Mouse (Mus musculus) left cerebral cortex, postnatal 4 days (tissue): ENCODE data around the gene Mapk8ip1. TPM values are rescaled to one million over a fixed set of nuclear protein-coding genes. Genes with fewer than 3 reads are reported as not detected.
"Not testable (repeated sequence)": the region's sequence is repeated elsewhere in the genome, so short reads cannot be mapped to it uniquely, and the experiment has no call there.

Experiments
- DNase-seq: peaks from one replicate; pipeline ENCODE4 v3.0.0-alpha.2; 2022
- intact Hi-C: fragments of 180-260 bp; cut with DNase I; formaldehyde crosslinking; loops from one replicate; pipeline ENCODE4 v1.15.1; 2025
- total RNA-seq, 2 experiments: library from RNA; stranded (reverse); gene quantifications; 2 replicates each; pipeline ENCODE4 v1.2.3; 2021

Gene Mapk8ip1
- total RNA-seq, 2 experiments from 2014 or later, result 306 to 339 TPM

DNA sequence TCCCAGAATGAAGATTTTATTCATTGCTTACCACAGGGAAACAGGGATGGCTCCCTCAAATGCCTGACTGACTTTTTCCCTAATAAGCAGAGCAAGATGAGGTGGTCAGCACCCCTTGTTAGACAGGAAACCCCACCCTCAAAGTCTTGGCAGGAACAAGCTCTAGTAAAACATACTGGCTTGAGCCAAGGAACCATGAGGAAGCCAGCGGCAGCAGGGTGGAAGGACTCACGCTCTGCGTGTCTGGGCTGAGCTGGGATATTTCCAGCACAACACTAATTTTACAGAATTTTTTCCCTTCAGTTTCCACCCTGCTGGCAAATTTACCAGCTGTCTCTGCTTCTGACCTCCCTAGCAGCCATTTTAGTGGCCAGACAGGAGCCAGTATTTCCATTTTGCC lies 25.4 kb upstream of the Mapk8ip1 start:
- peak; percentile 47 for DNase-seq
- intact Hi-C loops, result no loop called here

- intact Hi-C loops, result no loop called here
- DNase-seq, result no peak
These were observed 24.3 kb upstream of the Mapk8ip1 start for GRCm38 (mm10) chr2:92425366-92425765.

DNA sequence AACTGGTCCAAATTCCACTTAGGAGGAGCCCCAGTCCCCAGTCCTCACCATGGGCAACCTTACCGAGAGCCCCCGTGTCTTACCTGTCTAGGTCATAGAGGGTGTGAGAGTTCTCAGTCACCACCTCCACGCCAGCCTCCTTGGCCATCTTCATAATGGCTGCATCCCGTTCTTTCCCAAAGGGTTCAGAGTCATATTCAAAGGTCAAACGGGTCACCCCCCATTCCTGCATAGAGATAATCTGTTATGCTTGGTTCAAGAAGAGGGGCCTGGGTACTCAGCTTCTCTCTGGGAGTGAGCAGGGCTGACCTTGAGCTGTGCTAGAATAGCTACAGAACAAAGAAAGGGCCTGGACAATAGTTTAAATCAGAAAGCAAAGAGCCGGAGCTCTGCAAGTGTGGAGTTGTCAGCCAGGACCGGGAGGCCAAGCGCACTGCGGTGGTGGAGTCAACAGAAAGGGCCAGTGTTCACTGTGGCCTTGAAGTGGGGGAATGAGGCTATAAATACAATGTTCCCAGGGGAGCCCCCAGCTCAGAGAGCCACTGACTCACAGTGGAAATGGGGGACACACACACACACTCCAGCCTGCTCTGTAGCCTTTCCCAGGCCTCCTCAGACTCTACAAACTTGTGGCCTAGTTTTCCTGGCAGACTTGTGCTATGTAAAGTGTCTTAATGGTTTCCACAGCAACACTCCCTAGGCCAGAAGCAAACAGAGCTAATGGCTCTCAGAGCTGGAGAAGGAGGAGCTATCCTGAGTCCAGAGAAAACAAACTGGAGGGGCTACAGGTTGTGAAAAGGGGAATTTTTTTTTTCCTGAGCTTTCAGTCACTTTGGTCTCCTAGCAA lies 23.6 kb upstream of the Mapk8ip1 start:
- DNase-seq, result no peak
- intact Hi-C loops, result no loop called here

GRCm38 (mm10) chr2:92423702-92424461 lies 22.8 kb upstream of the Mapk8ip1 start:
- peak; percentile 91 for DNase-seq
- intact Hi-C loops, result no loop called here

DNA sequence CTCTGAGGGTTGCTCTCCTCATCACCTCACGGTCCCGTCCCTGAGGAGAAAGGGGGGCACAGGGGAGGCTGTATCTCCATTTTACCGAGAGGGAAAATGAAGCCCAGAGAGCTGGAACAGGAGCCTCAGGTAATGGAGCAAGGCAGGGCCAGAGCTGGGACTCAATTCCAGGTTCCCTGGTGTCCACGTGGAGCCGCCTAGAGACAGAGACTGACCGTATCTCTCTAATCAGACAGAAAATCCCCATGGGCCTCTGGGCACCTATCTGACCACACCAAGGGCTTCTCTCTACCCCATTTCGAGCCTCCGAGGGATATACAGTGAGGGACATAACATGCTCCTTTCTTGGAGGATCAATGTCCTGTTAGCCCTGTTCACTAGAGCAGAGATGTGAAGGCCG lies 22.1 kb upstream of the Mapk8ip1 start:
- DNase-seq, result no peak
- intact Hi-C loops, result no loop called here

GRCm38 (mm10) chr2:92422388-92423135 lies 21.5 kb upstream of the Mapk8ip1 start:
- no peak for DNase-seq
- intact Hi-C loops, result no loop called here

DNA sequence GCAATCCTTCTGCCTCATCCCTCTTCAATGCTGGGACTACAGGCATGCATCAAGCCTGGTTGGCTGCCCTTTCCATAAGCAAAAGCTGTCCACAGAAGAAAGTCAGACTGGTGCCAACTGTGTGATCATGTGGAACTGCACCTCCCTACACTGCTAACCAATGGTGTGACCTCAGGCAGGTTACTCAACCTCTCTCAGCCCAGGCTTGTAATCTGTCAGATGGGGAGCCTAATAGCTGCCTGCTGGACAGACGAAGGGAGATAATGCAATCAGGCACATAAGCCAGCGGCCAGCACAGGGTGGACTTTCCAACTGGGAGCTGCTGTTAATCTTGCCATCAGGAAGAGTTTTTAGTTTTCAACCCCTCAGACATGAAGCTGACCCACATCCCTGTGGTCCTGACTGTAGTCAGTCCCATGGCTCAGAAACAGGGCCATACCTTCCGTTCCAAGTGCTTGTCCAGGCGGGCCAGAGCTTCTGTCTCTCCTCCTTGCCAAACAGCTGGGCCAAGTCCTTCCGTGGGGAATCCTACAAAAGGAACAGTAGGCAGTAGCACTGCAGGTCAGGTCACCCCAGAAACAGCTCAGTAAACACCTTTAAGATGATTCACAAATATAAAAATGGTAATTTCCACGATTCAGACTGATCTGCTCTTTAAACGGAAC lies 20.8 kb upstream of the Mapk8ip1 start:
- intact Hi-C loops, result no loop called here
- DNase-seq, result no peak

DNA sequence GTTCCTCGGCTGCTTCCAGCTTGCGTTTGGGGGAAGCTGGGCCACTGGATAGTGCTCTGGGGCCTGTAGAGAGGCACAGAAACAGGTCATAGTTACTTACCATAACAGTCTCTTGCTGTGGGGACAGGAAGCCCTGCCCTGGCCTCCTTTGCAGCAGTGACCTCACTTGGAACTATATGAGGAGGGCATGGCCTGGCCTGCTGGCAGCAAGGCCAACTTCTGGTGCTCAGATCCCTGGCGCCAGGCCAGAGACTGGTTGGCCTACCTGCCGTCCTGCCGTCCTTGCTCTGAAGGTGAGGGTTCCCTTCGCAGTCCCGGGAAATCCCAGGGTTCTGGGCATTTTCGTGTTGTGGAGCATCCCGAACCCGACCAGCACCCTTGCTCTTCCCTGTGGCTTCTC lies 10.6 kb upstream of the Mapk8ip1 start:
- no peak for DNase-seq
- intact Hi-C loops, result no loop called here

GRCm38 (mm10) chr2:92408309-92409045 lies 7.4 kb upstream of the Mapk8ip1 start:
- DNase-seq, result no peak
- intact Hi-C loops, result no loop called here

- DNase-seq, result no peak
- intact Hi-C loops, result no loop called here
These were observed 4.6 kb upstream of the Mapk8ip1 start for GRCm38 (mm10) chr2:92405687-92406086.

DNA sequence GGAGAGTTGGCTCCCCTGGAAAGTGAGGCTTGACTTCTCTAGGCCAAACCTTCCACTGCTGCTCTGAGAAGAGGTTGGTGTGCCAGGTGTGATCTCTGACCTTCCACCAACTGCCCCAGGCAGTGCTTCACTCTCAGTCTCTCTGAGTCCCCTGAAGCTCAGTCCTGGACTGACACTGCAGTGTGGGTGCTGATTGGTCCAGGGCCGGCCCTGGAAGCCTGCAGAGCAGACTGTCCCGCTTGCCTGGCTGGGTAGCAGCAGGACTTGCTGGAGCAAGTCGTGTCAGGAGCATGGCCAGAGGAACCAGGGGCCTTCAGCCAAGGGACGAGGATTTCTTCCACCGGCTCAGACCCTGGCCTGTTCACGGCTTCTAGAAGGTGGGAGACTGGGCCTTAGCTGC lies 3.7 kb upstream of the Mapk8ip1 start:
- no peak for DNase-seq
- intact Hi-C loops, result no loop called here

DNA sequence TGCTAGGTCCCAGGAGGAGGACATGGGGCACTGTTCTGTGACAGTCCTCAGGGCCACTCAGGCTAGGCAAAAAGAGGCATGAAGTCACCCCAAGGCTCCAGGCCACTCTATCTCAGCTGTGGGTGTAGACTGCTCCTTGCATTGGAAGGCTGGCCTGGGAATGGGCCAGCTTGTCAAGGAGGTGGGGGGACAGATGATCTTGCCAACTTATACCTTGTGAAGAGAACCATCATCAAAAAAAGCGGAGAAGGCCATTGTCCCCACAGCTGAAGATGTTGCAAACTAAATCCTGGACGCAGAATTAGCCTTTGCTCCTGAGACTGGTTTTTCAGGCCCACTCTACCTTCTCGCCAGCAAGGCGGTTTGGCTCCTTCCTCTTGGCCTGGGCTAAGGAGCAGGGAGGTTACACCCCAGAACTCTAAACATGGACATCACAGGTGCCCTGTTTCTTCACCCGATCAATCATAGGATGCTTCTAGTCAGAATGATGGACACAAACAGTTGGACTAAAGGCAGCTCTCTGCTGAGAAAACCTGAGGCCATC lies 2.8 kb upstream of the Mapk8ip1 start:
- no peak for DNase-seq
- intact Hi-C loops, result no loop called here

- intact Hi-C loops, result no loop called here
- peak; percentile 81 for DNase-seq
These were observed 1.7 kb upstream of the Mapk8ip1 start for GRCm38 (mm10) chr2:92402591-92403326.

DNA sequence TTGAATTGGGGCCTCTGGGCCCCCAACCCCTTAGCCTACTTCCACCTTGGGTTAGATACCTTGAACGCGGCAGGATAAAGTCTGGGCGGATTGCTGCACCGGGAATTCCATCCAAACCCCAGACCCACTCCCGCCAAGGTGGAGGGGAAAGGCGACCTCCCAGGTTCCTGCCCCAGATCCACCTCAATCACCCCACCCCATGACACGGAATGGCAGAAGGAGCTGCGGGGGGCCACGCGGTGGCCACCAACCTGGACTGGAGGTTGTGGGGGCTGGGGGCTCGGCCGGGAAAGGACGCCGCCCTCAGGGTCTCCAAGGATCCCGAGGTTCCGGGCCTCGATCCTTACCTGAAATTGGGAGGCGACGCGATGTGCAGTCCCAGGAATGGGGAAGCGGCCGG lies 381 bp downstream of the Mapk8ip1 start:
- no peak for DNase-seq
- intact Hi-C loops, result no loop called here

DNA sequence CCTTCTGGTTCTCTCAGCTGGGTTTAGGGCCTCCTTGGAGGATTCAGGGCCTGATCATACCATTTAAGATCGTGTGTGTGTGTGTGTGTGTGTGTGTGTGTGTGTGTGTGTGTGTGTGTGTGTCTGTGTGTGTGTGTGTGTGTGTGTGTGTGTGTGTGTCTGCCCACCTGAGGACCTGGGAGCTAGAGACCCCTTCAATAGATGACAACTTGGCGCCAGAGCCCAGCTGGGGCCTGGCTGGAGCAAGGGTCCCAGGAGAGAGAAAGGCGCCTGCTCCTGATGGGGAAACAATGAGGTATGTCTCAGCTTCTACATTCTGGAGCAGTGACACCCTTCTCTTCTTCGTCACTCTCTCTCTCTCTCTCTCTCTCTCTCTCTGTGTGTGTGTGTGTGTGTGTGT lies 1.2 kb downstream of the Mapk8ip1 start:
- intact Hi-C loops, DNase-seq: not testable (repeated sequence)

GRCm38 (mm10) chr2:92397436-92397835 lies 3.6 kb downstream of the Mapk8ip1 start:
- intact Hi-C loops, result no loop called here
- no peak for DNase-seq

GRCm38 (mm10) chr2:92395535-92395934 lies 5.5 kb downstream of the Mapk8ip1 start:
- intact Hi-C loops, result no loop called here
- DNase-seq, result no peak

GRCm38 (mm10) chr2:92392318-92393264 lies 8.5 kb downstream of the Mapk8ip1 start:
- intact Hi-C loops, result no loop called here
- peak; percentile 83 for DNase-seq
